Mouse (Mus musculus) kidney, adult 11 months (tissue): ENCODE measurements at regions not wholly inside any gene's neighbourhood (a gene's known extent, or its start where the extent isn't known, plus 50 kb on each side); places are given as distances from the start of the nearest gene placed in this dataset.

ENCODE experiments used
- DNase-seq: peaks from one replicate; pipeline ENCODE4 v3.0.0; 2022

DNA sequence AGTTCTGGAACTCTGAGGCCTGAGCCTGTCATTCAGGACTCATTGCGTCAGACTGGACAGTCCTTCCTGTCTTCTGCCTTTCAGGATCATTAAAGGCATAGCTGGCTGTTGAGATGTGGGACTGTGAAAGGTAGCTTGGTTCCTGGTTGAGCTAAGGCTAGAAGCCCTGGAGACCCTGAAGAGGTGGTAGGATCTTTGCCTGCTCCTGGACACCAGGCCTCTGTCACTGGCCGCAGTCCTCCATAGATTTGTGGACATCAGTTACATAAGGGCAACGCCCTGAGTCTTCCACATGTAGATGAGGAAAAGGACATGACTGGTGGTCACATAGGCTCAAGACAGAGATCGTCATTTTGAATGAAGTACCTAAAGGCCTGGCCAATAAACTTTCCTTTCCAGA, 127.9 kb downstream of the Opa1 start:
- no peak for DNase-seq

DNA sequence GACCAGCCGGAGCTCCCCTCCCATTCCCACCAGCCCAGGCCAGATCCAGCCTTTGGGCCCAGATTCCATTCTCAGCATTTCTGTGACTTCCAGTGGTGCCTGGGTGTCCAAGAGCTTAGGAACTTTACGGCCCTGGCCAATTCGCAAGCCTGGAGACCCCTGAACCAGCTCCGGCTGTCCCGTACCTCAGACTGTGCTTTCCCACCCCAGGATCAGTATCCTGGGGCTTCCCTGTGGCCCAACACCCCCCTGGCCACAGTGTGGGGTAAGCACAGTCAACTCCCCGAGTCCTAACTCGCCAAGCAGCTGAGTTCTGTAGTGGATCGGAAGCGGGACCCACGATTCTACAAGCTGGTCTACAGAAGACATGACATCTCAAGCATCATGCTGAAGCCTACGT, 128.5 kb downstream of the Opa1 start:
- DNase-seq: no peak

DNA sequence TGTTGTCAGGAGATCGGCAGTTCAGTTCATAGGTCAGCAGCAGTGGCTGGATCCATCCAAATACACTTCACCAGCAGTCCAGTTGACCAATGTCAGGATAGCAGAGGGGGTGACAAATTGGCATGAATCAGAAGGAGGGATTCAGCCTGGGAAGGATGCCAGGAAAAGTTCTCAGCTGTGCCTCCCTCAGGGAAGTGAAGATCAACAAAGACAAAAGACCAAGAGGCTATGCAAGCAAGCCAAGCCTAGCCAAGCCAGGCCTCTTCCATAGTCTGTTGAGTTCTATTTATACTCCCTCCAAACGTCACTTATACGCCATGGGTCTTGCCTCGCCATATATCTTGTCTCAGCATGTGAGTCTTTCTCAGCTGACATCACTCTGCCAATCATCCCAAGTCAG, 129.9 kb downstream of the Opa1 start:
- DNase-seq: no peak

DNA sequence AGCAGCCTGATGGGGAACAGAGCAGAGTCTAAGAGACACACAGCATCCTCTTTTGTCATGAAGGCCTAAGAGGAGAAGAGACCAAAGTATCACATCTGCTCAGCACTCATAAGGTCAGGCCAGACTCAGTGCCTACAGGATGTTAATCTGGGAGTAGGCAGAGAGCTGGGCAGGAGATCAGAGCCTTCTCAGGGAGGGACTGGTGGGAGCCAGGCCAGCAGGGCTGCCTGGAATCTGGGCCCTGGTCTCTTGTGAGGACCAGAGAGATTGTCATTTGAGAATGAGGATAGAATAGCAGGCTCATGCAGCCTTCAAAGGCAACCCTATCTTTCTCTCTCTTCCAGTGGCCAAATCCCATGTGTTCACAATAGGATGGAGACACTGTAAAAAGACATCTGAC, 132.3 kb downstream of the Opa1 start:
- no peak for DNase-seq

DNA sequence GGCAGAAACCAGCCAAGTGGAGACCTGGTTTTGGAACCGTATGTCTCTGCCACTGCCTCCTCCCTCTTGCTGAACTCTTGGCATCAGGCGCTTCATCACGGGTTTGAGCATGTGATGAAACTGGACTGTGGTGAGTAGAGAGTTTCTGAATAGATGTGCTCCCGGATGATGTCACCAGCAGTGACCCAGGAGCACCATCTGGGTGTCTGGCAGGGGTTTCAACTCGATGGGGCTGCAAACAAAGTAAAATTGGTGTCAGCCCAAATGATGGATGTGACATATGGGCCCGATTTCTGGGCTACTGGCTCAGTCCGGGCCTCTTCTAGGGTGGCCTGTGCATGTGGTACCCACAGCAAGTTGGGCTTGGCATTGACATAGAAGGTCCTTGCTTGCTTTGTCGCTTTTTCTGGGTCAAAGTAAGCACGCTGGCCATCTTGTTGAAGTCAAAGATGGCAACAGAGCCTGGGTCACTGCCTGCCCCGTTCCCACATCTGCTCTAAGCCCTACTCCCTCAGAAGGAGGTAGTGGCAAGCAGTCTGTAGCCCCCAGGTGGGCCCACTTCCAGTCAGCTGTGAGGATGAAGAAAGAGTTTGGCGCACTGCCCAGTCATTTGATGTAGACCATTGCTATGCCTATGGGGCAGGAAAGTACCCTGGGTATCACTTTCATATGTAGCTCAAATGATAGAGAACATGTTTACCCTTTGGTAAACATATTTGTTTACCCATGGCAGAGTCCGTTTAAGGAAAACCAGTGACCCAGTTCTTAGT, 133.0 kb downstream of the Opa1 start:
- DNase-seq: no peak

DNA sequence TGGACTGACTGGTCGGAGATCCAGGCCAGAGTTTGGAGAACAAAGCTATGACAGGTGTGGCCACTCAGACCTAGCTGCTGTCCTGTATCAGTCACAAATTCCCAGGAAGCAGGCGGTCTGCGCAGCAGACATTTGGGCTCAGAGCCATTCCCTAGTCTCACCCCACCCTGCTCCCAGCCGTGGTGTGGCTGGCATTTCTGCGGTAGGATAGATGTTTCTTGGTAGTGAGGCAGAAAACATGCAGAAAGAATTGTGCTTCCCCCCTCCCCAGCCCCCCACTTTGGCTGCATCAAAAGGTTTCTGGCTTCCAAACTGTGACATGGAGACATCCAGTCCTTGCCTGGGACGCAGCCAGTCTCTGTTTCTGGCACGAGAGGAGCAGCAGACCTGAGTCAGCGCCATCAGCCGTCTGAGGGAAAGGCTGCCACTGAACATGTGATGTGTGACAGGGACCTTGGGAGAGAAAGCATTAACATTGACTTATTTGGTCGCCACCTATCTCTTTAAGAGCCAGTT, 135.5 kb downstream of the Opa1 start:
- DNase-seq: no peak

DNA sequence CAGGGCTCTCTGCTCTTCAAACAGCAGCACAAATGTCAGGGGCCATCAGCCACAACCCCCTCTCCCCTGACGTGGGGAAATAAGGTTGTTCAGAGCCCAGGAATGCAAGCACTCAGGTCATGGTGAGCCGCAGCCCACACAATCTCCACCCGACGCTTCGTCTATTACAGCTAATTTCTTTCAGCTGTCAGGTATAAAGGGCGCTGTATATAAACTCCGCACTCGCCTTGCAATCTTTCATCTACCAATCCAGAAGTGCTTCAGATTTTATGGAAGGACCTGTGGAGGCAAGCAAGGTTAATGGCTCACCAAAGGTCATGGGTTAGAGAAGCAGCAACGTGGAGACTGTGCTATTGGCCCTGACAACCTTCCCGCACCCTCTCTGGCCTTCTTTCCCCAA, 139.8 kb downstream of the Opa1 start:
- no peak for DNase-seq

DNA sequence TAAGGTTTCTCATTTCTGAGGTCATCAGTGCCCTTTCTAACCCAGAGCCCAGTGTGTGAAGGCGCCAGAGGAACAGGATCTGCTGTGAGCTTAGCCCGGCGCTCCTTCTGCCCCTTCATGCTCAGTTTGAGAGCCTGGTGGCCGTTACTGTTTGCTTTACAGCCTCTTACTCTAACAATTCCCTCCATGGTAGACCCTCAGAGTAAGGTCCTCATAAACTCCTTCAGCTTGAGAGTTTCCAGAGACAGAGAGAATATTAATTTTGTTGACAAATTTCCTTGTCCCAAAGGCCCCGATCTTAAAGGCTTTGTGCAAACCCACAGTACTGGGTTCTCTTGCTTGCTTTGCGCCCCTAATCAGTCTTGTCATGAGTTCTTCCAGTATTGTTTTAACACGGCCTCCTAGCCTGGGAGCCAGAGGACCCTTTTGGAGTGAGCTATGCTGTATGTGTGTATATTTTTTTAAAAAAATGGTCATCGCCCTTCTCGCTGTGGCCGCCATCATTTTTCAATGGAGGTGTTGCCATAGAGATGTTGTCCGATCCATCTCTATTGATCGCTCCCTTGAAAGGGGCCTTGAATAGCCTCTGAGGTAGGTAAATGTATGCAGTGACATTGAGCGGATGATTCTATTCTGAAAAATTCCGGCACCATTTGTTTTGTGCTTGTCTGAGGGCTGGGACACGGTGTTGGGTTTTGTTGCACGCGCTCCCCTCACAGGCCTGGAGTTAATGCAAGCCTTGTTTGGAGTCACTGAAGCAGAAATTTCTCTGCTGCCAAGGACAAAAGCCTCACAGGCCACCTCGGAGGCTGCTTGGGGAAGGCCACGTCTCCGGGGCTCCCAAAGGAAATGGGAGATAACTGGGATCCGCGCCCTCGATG, 140.7 kb downstream of the Opa1 start:
- DNase-seq: no peak

DNA sequence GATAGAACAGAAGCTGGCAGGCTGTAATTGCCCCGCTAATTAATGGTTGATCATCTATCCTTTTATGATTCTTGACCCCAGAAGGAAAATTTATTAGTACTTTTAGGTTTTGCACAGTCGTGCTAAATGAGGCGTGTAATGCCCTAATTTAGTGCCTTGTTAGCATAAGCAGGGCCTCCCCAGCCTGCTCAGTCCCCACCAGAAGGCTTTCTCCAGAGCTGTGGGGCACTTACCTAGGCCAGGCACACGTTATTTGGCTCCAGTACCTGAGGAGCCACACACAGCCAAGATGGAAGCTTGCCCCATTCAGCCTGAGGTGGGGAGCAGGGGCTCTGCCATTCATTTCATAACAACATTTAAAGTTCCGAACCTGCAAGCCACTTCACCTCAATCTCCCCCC, 146.0 kb downstream of the Opa1 start:
- no peak for DNase-seq

DNA sequence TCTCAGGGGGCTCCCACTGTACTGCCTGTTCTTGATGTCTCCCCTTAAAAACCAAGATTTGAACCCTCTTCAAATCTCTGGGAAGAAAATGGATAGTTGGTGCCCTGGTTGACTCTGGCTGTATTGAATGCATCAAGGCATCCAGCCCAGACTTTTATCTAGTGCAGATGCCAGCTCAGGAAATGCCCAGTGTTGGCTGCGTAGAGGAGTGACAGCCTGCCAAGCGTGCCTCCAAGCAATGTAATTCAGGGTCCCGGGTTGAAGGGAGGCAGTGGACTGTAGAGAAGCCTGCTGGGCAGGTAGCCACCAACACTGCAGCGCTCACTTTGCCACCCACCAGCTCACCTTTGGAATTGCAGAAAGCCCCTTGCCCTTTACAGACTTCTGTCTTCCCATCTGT, 146.4 kb downstream of the Opa1 start:
- DNase-seq: no peak

DNA sequence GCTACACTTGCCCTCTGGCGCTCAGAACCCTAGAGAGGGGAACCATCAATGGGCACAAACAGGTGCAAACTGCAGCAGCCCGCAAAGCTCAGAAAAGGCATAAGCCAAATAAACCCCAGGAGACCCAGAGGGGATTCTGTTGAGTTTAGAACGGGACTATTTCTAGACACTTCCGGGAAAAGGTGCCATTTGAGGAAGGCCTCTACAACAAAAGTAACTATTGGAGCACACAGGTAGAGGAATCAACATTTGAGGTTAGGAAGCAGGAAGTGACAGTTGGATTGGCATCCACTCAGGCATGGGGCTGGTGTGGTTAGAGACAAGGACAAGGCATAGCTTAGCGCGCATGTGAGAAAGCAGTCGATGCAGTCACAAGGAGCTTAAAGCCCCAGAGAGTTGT, 148.3 kb downstream of the Opa1 start:
- DNase-seq: no peak

DNA sequence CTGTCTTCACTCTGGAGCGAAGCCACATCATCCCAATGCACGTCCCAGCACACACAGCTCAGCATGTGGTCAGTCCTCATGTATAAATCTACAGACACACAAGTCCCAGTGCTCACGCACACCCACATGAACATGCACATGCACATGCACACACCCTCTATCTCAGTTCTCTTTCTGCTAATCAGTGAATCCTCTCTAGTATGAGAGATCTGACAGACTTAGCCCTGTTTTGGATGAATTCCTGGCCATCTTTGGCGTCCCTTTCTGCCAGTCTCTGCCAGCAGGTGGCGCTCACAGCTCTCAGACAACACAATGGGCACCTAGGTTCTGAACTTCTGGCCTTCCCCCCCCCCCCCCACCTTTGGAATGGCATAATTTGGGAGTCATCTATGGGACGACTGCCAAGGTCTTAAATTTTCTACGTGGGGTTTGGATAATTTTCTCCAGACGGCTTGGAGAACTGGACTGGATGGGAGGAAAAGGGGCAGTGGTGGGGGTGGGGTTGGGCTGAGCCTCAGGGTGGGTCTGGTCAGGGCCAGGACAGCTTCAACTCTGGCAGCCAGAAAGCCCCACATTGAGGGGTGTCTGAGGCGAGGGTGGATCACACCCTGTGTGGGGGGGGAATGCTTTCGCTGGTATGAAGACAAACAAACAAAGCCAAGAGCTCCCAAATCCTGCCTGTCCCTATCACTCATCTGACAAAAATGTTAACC, 149.8 kb downstream of the Opa1 start:
- DNase-seq: peak; percentile 72

DNA sequence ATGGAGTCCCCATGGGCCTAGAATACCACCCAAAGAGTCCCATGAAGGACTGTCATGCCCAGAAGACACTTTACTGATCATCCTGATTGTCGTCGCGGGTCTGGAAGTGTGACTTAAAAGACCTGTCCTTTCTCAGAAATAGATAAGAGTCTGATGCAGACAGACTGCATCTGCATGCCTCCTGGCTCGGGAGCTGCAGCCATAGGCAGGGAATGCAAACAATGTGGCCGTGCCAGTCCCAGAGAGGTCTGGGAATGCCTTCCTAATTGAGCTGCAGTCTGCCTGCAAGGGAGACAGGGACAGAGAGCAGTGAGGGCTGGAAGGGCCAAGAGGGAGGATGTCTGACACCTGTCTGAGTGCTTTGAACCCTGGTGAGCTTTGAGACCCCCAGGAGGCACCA, 150.9 kb downstream of the Opa1 start:
- DNase-seq: no peak

DNA sequence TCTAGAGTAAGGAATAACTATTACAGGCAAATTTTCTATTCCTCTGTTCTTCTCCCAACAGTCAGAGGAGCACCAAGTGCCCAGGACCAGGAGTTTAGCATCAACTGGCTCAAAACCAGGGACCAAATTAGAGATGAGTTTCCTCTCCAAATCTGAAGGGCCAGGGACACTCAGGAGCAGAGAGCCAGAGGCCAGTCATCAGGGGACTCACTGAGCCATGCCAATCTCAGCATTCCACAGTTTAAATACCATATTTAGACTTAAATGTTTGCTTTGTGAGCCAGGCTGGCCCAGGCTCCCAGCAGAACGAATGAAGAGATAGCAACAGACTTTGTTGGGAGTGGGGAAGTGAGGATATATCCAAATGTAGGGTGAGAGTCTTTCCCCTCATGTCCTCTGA, 153.8 kb downstream of the Opa1 start:
- no peak for DNase-seq

DNA sequence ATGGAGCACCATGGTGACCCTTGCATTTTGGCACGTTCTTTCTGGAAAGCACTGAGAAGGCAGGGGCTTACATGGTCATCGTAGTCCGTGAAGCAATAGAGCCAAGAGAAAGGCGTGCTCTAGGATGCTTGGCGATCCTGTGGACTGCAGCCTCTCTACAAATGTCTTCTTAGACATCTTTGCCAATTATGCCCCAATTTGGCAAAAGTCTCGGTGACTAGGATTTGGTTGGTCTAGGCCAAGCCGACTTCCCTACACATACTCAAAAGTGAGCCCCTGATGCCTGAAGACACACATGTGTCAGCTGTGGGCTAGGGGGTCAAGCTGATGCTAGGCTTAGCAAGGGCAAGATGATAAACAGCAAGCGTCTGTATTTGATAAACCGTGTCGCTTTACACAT, 154.7 kb downstream of the Opa1 start:
- DNase-seq: no peak

DNA sequence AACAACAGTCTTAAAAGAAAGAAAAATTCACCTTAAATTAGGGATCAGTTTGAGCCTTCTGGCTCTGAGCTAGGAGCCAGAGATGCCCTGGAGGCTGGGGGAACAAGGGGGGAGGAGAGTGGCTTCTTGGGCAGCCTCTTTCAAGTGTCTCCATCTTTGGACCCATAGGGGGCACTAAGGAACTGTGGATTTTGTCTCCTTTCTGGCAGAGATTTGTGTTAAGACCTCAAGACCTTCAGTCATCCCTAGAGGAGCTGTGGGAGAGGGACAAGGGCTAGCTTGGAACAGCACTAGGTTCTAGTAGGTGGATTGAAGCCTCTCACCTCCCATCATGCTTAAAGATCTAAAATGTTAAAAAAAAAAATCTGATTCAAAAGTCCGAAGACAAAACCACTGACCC, 155.2 kb downstream of the Opa1 start:
- peak; percentile 69 for DNase-seq

DNA sequence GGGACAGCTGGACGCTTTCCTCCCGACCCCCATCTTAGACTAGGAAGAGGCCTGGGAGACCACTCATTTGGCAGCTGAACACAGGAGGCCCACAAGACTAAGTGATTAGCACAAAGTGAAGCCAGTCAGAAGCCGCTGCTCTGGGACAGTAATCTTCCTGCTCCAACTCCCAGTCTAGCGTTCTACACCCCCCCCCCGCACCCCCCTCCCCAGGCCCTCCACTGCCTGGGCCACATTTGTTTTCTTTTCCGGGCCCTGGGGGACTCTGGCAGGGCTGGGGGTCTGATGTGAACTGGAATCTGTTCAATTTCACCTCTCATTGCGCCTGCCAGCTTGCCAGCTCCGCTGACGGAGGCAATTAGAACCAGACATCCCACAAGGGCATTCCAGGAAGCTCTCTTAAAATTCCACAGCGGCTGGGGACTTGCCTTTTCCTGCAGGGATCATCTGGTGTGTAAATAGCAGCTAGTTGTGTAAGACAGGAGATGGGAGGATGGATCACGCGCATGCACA, 155.7 kb downstream of the Opa1 start:
- peak; percentile 68 for DNase-seq

DNA sequence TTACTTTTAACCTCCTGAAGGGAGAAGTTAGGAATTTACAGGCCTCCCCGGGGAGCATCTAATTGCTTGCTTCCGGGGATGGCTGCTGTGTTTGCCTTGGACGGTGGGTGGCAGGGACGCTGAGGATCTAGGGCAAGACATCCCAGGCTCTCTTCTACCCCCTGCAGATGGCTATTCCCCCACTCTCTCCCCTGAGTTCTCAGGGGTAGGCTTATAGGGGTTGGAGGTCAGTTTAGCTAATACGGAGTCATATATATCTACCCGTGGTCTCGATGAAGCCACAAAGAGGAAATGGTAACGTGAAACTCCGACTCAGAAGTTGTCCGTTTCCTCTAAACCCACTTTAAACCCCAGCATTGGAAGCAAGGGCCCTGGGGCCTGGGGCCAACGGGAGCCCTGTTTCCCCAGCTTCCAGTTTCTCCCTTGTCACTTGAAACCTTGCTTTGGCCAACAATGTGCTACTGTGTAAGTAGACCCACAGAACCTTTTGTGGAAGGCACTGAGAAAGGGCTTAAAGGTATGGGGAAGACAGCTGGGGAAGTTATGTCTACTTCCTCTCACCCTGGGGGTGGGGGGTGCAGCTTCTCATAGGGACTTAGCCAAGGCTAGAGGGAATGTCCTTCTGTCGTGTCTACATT, 156.4 kb downstream of the Opa1 start:
- DNase-seq: no peak

DNA sequence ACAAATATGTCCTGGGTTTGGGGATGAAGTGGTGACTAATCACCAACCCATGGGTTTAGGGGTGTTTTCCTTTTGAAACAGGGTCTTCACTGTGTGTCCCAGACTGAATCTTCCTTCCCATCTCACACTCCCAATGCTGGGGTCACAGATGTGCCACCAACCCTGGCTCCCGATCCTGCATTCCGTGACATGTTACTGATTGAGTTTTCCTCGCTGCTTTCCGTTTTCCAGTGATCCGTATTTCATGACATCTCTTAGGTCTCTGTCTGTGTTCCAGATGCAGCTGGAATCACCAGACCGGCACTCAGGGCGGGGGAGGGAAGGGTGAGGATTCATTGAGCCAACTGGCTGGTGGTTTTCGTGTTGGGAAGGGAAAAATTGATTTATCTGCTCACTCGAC, 157.1 kb downstream of the Opa1 start:
- DNase-seq: no peak

DNA sequence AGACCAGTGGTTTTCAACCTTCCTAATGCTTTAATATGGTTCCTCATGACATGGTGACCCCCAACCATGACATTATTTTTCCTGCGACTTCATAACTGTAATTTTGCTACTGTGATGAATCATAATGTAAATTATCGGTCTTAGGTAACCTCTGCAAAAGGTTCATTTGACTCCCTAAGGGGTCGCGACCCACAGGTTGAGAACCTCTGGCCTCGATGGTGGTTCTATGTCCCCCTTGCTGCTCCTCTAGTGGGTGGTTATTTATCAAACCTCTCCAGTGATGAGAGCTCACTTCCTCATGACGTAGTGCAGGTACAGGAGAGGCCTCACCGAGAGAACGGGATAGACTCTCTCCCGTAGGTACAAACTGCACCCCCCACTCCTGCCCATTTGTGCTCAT, 158.9 kb downstream of the Opa1 start:
- DNase-seq: no peak

DNA sequence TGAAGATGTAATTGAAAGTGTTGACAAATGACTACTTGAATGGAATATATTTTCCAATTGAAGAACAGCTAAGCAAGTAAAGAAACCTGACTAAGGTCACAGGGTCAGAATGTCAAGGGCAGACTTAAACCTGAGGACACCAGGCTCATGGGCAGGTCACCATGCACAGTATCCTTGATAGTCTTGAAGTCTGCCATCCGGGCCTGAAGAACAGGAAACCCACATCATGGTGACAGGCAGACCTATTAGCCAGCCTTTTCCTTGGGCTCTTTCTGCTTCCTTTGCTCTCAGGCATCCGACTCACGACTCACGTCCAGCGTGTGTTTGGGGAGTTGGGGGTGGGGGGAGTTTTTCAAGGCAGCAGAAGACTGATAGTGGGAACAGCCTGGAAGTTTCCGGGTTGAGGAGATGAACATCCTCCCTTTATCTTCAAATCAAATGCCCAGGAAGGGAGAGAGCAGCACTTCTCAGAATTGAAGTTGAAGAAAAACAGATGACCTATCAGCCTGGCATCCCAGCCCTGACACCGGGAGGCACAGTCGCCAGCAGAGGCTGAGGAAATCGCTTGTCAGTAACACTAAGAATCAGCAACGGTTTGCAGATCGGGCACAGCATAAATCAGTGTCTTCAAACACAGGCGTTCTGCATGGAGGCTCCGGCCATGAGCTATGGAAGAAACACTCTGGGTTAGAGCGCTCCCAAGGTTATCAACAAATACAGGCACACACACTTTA, 163.5 kb downstream of the Opa1 start:
- DNase-seq: no peak

DNA sequence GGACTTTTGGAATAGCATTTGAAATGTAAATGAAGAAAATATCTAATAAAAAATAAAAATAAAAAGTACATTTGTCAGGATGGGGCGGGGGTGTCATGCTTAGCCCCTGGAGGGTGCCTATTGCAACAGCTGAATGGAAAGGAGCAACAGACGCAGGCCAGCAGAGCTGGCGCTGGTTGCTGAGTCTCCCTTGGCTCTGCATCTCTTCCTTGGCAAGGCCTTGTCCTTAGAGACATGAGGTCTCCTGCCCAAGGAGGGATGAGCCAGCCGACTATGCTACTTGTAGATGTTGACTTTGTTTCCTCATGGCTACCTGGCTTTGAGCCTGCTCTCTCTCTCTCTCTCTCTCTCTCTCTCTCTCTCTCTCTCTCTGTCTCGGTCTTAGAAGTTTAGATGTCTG, 166.4 kb downstream of the Opa1 start:
- no peak for DNase-seq
